Mouse (Mus musculus): ENCODE data around the gene Rbbp4.
A peak's percentile ranks its signal among the peaks of the same experiment; 100 is the strongest.
"Not testable (repeated sequence)": the region's sequence is repeated elsewhere in the genome, so short reads cannot be mapped to it uniquely, and the experiment has no call there.

Gene Rbbp4

DNA sequence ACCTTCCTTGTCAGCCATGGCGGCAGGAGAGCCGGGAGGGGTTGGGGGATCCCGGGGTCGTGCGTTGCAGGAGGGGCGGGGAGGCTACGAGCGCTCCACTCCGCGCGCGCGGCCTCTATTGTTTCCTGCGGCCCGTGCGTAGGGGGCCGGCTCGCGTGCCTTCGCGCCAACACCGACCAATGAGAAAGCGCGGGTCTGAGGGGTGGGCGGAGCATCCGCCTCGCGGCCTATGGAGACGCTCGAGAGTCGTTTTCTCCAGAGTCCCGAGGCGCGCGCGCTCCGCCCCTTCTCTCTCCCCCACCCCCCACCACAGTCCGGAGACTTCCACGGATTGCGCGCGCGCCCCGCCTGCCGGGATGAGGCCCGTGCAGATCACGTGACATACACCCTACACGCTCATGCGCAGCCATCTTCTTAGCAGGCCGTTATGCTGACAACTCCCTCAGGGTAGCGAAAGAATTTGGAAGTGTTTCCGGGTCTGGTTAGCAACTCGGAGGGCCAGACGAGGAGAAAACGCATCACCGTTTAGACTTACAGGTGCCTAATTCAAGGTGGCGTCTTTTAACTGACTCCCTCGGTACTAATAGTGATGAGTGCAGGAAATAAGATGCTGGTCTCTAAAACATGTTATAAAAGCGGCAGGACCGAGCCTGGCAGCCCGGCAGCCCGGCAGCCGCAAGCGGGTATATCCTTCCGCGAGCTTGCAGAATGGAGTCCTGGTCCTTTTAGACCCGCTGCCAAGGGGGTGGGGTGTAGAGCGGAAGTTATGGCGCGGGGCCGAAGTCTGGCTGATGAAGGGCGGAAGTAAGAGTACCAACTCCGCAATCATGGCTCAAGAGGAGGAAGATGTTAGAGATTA is at the start of gene Rbbp4, which contains the start of gene Zbtb8os:
TSS of gene Rbbp4 (minus strand) at position 155 of the 859 bp plus-strand sequence.
TSS of gene Zbtb8os (plus strand) at position 480 of the 859 bp plus-strand sequence.
- DNase-seq = peak; percentile 99

DNA sequence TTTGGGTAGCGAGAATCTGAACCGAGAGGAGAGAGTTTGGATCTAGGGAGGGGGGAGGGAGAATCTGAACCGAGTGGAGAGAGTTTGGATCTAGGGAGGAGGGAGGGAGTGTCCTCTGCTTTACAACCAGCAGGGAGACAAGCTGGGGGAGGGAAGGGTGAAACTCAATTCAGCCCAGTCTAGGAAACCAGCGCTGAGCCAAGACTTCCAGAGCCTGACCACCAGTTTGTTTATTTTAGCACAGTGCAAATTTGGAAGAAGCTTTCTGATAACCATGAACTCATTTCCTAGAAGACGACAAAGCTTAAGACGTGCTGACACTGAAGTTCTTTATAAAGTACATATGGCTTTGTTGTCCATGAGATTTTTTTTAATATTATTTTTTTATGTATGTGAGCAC is 49.3 kb upstream of the Rbbp4 start:
- DNase-seq = peak; percentile 86

DNA sequence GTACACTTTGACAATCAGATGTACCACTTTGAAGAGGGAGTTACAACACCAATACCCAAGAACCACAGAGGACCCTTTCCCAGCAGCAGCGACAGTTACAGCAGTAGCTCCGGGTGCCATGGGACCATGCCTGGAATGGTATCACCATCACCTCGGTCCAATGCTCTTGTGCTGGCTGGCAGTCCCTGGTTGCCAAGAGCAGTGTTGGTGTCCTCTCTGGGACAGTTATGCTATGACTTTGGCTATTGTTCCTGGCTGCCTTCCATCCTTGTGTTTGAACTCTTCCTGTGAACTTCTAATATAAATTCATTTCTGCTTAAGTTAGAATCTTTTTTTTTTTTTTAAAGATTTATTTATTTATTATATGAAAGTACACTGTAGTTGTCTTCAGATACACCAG is 48.4 kb upstream of the Rbbp4 start:
- peak; percentile 62 for DNase-seq

DNA sequence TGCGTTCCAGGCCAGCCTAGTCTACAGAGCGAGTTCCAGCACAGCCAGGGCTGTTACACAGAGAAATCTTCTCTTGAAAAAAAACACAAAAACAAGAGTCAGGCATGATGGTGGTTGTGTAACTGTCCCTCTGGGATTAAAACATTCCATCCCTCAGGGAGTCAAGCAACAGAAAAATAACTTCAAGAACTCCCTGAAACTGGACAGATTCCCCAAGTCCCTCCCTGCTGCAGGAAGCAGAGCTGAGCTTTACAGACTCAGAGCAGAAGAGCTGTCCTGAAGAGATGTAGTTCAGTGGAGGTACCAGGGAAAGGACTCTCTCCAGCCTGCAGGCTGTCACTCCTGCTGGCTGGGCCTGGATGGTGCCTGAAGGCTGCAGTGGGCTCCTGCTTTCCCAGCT is 47.3 kb upstream of the Rbbp4 start:
- DNase-seq = no peak

DNA sequence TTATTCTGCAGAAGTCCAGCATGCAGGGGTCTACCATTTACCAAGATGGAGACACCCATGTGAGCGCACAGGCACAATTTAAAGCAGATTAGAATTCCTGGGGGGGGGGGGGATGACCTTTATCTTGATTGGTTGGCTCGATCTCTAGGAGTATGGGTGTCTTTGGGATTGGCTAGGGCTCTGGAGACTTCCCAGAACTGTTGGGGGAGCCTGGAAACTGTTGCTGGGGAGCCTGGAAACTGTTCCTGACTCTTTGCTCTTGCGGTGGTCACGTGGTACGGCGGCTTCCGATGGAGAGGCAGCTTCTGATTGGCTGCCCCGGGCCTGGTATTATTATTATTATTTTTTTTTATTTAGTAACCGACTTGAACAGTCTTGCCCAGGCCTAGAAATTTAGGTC is 46.9 kb upstream of the Rbbp4 start:
- DNase-seq = no peak

DNA sequence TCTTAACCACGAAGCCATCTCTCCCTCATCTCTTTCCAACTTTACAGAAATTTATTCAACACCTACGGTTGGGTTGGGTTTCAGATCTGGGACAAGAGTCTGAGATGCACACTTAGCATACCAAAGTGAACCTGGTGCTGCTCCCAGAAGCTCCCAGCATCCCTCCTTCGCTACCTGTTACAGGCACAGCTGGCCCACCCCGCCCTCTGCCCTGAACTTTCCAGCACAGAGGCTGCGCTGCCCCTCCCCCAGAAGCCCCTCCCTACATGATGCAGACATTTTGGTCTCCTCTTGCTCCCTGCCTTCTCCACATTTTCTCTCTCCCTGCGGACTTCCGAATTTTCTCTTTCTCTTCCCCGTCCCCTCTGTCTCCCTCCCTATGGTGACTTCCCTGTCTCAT is 46.0 kb upstream of the Rbbp4 start:
- DNase-seq = no peak

DNA sequence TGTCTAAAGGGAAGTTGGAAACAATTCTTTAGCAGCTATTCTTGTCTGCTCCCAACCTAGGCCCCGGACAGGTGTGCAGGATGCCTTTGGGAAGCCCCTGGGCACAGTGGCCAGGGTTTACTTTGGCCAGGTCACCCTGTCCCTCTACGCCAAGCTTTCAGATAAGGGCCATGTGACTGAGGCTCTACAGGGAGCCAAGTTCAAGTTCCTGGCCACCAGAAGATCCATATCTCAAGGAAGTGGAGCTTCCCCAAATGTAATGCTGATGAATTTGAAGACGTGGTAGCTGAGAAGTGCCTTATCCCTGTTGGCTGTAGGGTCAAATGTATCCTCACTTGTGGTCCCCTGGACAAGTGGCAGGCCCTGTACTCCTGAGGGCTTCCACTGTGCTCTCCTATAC is 44.6 kb upstream of the Rbbp4 start:
- no peak for DNase-seq

DNA sequence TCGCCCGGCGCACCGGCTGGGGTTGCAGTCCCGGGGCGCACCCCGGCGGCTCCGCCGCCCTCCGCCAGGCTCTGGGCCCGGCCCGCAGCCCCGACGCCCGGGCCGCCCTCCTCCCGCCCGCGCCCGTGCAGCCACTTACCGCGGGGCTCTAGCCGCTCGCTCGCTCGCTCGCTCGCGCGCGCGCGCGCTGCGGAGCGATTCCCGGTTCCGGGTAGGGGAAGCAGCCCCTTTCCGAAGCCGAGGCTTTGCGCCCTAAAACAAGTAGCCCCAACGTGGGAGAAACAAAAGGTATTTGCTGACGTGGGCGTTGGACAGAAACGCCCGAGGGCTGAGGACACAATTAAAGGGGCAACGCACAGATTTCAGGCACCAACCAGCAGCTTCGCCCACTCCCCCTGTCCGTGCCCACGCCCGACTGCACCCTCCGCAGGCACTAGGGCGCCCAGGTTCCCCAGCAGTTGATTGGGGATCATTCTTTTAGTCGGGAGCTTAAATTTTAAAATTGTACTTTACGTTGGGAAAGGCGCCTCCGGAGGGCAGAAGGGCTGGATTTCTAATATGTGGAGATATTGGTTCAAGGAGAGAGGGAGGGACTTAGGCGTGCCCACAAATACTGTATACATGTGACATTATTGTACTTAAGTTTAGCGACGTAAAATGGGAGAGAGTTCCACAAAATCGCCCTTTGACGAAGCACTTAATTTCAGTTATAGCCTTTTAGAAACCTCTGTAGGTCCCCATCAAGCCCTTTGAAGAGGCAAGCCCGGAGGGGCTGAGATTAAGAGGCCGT is 42.6 kb upstream of the Rbbp4 start, which contains the start of gene Zbtb8a:
TSS of gene Zbtb8a (minus strand) at position 516 of the 790 bp plus-strand sequence.
- DNase-seq = peak; percentile 58

DNA sequence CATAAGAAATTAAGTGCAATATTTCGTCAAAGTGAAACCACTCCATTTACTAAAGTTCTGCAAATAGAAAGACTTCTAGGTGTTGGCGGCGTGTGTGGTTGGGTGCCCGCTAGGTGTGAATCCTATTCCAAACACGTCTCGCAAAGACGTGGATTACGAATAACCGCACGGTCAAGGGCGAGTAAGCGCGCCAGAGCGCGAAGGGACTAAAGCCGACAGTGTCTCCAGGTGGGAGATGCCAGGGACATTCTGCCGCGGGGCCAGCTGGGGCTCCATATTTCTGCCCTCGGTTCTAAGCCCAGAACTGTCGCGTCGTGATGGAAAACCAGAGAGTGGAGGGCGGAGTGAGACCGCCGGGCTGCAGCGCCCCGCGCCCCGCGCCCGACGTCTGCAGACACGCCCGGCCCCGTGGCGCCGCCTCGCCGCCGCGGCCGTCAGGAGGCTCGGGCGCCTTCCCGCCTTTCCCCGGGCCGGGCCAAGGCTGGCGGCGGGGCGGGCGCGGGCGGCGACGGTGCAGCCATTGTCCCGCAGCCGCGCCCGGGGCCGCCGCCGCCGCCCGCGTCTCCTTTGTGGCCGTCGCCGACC is 41.9 kb upstream of the Rbbp4 start:
- DNase-seq = peak; percentile 50

DNA sequence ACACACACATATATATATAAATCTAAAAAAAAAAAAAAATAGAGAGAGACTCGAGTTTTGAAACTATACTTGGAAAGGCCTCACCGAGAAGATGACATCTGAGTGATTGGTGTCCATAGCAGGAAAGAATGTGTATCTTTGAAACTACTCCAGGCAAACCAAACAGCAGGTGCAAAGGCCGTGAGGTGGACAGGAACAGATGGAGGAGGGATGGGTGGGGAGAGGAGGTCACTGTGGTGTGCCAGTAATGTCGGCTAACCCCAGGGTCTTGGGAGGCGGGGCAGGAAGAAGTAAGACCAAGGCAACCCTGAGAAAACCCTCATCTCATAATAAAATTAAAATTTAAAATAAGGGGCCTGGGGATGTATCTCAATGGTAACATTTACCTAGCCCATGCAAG is 40.7 kb upstream of the Rbbp4 start:
- no peak for DNase-seq

DNA sequence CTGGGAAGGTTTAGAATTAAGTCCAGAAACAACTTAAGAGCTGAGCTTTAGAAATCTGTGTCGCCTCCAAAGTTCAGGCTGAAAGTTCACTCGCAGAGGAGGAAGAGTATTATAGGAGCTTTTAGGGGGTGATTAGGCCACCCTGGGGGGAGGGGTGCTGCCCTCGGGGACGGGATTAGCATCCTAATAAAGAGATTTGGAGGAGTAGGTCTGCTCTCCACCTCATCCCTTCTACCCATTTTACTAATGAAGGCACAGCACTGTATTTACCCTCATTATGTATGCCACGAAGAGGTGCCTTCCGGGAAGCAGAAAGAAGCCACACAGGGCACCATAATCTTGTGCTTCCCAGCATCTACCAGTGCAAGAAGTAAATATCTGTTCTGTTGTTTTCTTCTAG is 39.8 kb upstream of the Rbbp4 start:
- no peak for DNase-seq

DNA sequence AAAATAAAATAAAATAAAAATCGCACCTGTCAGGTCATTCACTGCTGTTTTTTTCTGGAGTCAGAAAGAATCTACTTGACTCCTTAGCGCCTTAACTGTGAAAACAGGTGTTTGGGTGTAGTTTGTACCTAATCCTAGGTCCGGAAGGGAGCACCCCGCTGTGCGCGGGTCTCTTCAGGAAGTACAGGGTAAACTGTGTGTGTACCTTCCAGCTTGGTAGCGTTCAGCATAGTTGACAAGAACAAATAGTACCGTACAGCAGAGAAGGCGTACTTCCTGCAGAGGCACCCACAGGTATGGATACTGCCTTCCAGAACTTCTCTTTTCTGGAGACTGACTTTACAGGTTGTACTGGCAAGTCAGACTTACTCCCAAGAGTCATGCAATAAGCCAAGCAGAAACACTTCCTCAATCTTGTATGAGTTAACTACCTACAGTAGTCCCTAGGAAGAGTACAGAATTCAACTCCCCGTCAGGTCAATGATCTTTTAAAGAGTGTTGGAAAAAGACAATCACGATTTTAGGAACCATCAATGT is 39.1 kb upstream of the Rbbp4 start:
- no peak for DNase-seq

DNA sequence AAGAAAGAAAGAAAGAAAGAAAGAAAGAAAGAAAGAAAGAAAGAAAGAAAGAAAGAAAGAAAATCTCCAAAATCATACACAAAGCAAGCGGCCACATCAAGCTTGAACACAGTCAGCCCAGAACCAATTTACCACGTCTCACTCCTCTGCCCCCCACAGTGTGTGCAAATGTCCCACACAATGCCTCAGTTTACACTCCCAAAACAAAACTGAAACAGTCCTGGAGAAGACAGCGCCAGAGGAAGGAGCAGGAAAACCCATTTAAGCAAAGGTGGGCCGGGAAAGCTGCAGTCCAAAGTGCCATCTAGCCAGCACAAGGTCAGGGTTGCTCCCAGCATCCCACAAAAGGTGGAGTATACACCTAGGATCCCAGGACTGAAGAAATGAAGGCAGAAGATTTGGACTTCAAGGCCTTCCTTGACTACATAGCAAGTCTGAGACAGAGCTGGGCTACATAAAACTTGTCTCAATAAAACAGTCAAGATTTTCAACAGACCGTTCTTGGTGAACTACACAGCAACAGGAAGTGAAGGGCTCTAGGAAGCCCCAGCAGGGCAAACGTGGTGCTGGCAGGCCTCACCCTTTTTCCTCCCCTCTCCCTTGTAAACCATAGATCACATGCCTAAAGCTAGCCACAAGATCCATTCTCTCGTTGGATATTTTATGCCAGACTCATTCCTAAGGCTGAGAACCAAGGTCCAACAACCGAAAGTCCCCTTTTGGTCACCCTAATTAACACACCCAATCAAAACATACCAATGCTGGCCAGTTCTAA is 38.2 kb upstream of the Rbbp4 start:
- DNase-seq = no peak

DNA sequence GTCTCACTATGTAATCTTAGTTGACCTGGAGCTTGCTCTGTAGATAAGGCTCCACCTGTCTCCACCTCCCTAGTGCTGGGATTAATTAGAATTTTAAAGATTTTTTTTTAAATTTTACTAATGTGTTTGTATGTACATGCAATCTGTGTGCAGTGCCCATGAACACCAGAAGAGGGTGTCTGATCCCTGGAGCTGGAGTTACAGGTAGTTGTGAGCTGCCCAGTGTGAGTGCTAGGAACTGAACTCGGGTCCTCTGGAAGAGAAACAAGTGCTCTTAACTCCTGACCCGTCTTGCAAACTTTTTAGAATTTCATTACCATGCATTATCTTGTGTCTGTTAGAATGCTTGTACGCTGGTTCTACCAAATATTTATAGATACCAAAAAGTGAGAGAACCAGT is 36.2 kb upstream of the Rbbp4 start:
- no peak for DNase-seq

DNA sequence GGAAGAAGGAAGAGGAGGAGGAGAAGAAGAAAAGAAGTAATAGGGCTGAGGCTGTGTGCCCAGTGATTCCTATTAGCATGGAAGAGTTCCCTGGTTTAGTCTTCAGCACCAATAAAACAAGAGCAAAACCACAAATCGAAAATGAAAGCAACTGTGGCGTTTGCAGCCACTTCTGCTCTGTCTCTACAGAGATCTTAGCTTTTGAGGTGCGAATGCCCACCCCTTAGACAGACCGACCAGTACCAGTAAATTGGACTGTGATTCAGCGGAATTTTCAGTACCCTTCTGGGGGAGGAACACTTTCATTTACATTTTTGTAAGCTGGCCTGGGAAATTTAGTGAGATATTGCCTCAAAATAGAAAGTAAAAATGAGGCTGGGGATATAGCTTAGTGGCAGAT is 30.1 kb upstream of the Rbbp4 start:
- peak; percentile 34 for DNase-seq

DNA sequence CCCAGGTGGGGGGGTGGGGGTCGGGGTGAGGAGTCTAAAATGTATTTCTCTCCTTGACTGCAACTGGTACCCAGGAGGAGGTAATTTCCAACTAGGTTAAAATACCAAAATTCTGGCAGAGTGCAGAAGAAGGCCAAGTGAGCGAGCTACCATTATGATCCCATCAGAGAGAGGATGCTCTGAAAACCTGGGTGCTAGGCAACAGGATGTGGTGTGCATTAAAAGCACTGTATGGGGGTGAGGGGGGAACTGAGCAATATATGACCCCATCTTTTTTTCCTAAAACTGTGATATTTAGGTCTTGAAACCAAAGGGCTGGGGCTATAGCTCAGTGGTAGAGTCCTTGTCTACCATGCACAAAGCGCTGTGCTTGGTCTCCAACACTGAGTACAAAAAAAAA is 29.2 kb upstream of the Rbbp4 start:
- DNase-seq = no peak

DNA sequence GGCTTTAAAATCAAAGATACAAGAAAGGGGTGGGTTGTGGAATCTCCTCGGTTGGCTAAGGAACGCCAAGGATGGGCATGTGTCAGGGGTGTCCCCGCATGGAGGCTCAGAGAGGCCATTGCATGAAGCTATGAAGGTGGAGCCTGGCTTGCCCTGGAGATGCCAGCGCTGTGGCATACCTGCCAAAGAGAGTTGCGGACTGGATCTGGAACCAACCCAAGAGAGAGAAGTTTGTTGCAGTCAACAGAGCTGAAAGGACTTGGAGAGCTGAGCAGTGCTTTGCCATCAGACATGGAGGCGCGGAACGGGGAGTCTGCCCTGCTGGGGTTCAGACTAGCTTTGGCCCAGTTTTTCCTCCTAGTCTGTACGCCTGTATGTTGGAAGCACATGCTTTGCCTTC is 28.3 kb upstream of the Rbbp4 start:
- DNase-seq = no peak

DNA sequence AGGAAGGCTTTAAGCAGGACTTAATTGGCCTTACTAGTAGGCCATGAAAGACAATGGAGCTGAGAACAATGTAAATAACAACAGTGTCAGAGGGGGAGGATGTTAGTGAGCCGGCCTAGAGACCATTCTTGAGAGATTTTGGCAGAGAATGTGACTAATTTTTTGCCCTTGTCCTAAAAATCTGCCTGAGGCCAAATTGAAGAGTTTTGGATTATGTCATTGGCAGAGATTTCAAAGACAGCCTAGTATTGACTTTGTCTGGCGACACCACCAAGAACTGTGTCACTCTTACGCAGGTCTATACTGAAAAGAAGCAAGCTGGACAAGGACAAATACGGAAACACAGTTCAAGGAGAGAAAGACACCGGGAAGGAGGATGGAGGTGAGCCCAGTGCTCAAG is 27.6 kb upstream of the Rbbp4 start:
- no peak for DNase-seq

DNA sequence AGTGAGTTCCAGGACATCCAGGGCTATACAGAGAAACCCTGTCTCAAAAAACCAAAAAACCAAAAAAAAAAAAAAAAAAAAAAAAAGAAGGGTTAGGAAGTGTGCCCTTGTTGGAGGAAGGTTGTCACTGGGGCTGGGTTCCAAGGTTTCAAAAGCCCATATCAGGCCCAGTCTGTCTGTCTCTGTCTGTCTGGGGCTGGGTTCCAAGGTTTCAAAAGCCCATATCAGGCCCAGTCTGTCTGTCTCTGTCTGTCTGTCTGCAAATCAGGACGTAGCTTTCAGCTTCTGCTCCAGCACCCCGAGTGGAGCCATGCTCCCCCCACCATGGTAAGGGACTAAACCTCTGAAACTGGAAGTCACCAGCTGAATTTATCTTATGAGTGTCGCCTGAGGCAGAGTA is 27.1 kb upstream of the Rbbp4 start:
- not testable (repeated sequence) for DNase-seq

DNA sequence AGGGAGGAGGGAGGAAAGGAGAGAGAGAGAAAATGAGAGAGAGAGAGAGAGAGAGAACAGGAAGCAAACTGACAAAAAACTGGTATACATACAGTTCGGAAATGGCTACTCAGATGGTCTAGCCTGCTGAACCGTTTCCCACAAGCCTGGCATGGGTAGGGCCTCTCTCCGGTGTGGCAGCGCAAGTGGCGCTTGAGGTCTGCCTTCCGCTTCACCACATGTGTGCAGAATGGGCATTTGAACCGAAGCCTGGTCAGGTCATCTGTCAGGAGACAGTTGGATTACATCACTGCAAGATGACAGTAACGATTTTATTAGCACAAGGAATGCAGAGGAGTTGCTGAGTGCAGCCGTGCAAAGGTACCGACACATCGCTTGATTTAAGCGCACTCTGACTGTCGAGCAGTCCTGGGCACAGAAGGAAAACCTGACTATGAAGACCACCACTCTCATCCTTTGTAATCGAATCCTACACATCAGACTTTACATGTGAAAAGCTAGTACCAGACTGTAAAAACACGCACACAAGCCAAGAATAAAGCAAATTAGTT is 22.5 kb upstream of the Rbbp4 start:
- DNase-seq = no peak

DNA sequence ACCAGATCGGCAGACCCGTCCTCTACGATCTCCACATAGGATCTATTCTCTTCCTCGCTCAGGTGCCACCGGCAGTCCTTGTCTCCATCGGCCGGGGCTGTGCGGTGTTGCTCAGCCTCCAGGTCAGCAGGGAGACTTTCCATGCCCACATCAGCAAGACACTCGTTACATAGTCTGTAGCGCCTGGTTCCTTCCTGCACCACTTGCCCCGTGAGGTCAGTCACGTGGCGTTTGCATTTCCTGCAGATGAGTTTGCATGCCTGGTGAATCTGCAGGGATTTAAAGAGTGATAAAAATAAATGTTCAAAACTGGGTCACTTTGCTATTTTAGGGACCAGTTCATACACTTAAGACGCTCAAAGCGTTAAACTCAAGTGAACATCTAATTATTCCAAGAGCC is 19.1 kb upstream of the Rbbp4 start:
- DNase-seq = no peak

DNA sequence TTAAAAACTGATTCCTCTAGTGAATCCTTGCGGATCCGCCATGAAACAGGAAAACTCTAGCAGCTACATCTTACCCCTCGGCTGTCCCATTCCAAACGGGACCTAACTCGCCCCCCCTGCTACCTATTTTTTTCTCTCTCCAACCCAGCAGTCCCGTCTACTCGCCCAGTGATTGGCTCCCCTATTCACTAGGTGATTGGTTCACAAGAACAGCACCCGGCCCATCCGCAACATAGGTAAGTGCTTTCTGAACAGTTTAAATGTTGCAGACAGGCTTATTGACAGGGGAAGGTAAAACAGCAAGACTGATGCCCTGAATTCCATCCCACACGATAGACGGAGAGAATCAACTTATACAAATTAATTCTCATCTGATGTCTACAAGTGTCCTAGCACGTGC is 18.0 kb upstream of the Rbbp4 start:
- no peak for DNase-seq

All from lung, postnatal 36 days (tissue).